Mouse (Mus musculus): ENCODE data around the gene Ppp2r5e. TPM values are rescaled to one million over a fixed set of nuclear protein-coding genes. Genes with fewer than 3 reads are reported as not detected.

The Ppp2r5e gene
- polyA plus RNA-seq, 1 experiment, result 39.4 TPM

GRCm38 (mm10) chr12:75519181-75519940 lies 76.7 kb downstream of the Ppp2r5e start:
- Histone ChIP-seq H3K27me3 (ENCODE audit: control insufficient read depth, insufficient read depth, low read length) (no peaks in the 10 kb centered on the region), H3K27ac (ENCODE audit: insufficient read depth, low read length) (no peak overlapping the region), H3K4me1 (ENCODE audit: control insufficient read depth, insufficient read depth, low read length) (peaks cover 2% of the 10 kb centered on the region; the same call in 1 of the 2 replicates), H3K4me3 (replicated peaks; ENCODE audit: insufficient read depth, low read depth, low read length) (no peak overlapping the region)
- no peak for DNase-seq
- WGBS, result 87% methylated on average over 10 of the region's 10 CpGs
- no peak for TF ChIP-seq POLR2A (IDR thresholded peaks at IDR 0.05; ENCODE audit: borderline replicate concordance, insufficient read depth, low read length)
- TF ChIP-seq CTCF (IDR thresholded peaks at IDR 0.05; ENCODE audit: borderline replicate concordance, insufficient read depth, low read depth, low read length), result no peak

GRCm38 (mm10) chr12:75515301-75515906 lies 80.6 kb downstream of the Ppp2r5e start:
- peaks cover 1% of the 10 kb centered on the region; the same call in 1 of the 2 replicates for H3K4me1 ChIP-seq (ENCODE audit: control insufficient read depth, insufficient read depth, low read length)
- TF ChIP-seq POLR2A (IDR thresholded peaks at IDR 0.05; ENCODE audit: borderline replicate concordance, insufficient read depth, low read length), result no peak
- TF ChIP-seq CTCF (IDR thresholded peaks at IDR 0.05; ENCODE audit: borderline replicate concordance, insufficient read depth, low read depth, low read length), result no peak
- 81% methylated on average over 10 of the region's 10 CpGs for WGBS
- DNase-seq, result no peak
- H3K4me3 ChIP-seq (replicated peaks; ENCODE audit: insufficient read depth, low read depth, low read length), result no peak overlapping the region
- no peak overlapping the region for H3K27ac ChIP-seq (ENCODE audit: insufficient read depth, low read length)
- H3K27me3 ChIP-seq (ENCODE audit: control insufficient read depth, insufficient read depth, low read length), result no peaks in the 10 kb centered on the region

GRCm38 (mm10) chr12:75511520-75511919 lies 84.5 kb downstream of the Ppp2r5e start:
- WGBS, result 99% methylated on average over 2 of the region's 2 CpGs
- no peak overlapping the region for H3K4me3 ChIP-seq (replicated peaks; ENCODE audit: insufficient read depth, low read depth, low read length)
- no peaks in the 10 kb centered on the region for H3K4me1 ChIP-seq (ENCODE audit: control insufficient read depth, insufficient read depth, low read length)
- H3K27ac ChIP-seq (ENCODE audit: insufficient read depth, low read length), result no peak overlapping the region
- no peak for TF ChIP-seq CTCF (IDR thresholded peaks at IDR 0.05; ENCODE audit: borderline replicate concordance, insufficient read depth, low read depth, low read length)
- TF ChIP-seq POLR2A (IDR thresholded peaks at IDR 0.05; ENCODE audit: borderline replicate concordance, insufficient read depth, low read length), result no peak
- no peaks in the 10 kb centered on the region for H3K27me3 ChIP-seq (ENCODE audit: control insufficient read depth, insufficient read depth, low read length)
- no peak for DNase-seq

GRCm38 (mm10) chr12:75504991-75505650 lies 90.9 kb downstream of the Ppp2r5e start:
- Histone ChIP-seq H3K27me3 (ENCODE audit: control insufficient read depth, insufficient read depth, low read length) (no peaks in the 10 kb centered on the region), H3K4me3 (replicated peaks; ENCODE audit: insufficient read depth, low read depth, low read length) (no peak overlapping the region), H3K4me1 (ENCODE audit: control insufficient read depth, insufficient read depth, low read length) (peaks cover 5% of the 10 kb centered on the region; the same call in 1 of the 2 replicates), H3K27ac (ENCODE audit: insufficient read depth, low read length) (no peak overlapping the region)
- WGBS, result 68% methylated on average over 6 of the region's 6 CpGs
- TF ChIP-seq POLR2A (IDR thresholded peaks at IDR 0.05; ENCODE audit: borderline replicate concordance, insufficient read depth, low read length) (no peak), CTCF (IDR thresholded peaks at IDR 0.05; ENCODE audit: borderline replicate concordance, insufficient read depth, low read depth, low read length) (no peak)
- no peak for DNase-seq

- no peak overlapping the region; the same call in 1 of the 2 replicates for H3K27ac ChIP-seq (ENCODE audit: insufficient read depth, low read length)
- no peaks in the 10 kb centered on the region for H3K27me3 ChIP-seq (ENCODE audit: control insufficient read depth, insufficient read depth, low read length)
- TF ChIP-seq CTCF (IDR thresholded peaks at IDR 0.05; ENCODE audit: borderline replicate concordance, insufficient read depth, low read depth, low read length) (no peak), POLR2A (IDR thresholded peaks at IDR 0.05; ENCODE audit: borderline replicate concordance, insufficient read depth, low read length) (no peak)
- 8% methylated on average over 4 of the region's 4 CpGs for WGBS
- peaks cover 8% of the 10 kb centered on the region; the same call in 1 of the 2 replicates for H3K4me1 ChIP-seq (ENCODE audit: control insufficient read depth, insufficient read depth, low read length)
- peak; percentile 50 to 69 for DNase-seq
- H3K4me3 ChIP-seq (replicated peaks; ENCODE audit: insufficient read depth, low read depth, low read length), result no peak overlapping the region
Observed at GRCm38 (mm10) chr12:75502664-75503063, 93.4 kb downstream of the Ppp2r5e start.

GRCm38 (mm10) chr12:75497698-75498097 lies 98.3 kb downstream of the Ppp2r5e start:
- TF ChIP-seq POLR2A (IDR thresholded peaks at IDR 0.05; ENCODE audit: borderline replicate concordance, insufficient read depth, low read length) (no peak), CTCF (IDR thresholded peaks at IDR 0.05; ENCODE audit: borderline replicate concordance, insufficient read depth, low read depth, low read length) (no peak)
- WGBS, result 91% methylated on average over 1 of the region's 1 CpGs
- no peak overlapping the region for H3K27ac ChIP-seq (ENCODE audit: insufficient read depth, low read length)
- peaks cover 12% of the 10 kb centered on the region for H3K4me1 ChIP-seq (ENCODE audit: control insufficient read depth, insufficient read depth, low read length)
- H3K4me3 ChIP-seq (replicated peaks; ENCODE audit: insufficient read depth, low read depth, low read length), result no peak overlapping the region
- DNase-seq, result no peak
- H3K27me3 ChIP-seq (ENCODE audit: control insufficient read depth, insufficient read depth, low read length), result no peaks in the 10 kb centered on the region

- DNase-seq, result peak in 1 of 2 experiments; percentile 68
- no peak for TF ChIP-seq CTCF (IDR thresholded peaks at IDR 0.05; ENCODE audit: borderline replicate concordance, insufficient read depth, low read depth, low read length)
- TF ChIP-seq POLR2A (IDR thresholded peaks at IDR 0.05; ENCODE audit: borderline replicate concordance, insufficient read depth, low read length), result no peak
- Histone ChIP-seq H3K4me3 (replicated peaks; ENCODE audit: insufficient read depth, low read depth, low read length) (no peak overlapping the region), H3K27me3 (ENCODE audit: control insufficient read depth, insufficient read depth, low read length) (no peaks in the 10 kb centered on the region), H3K27ac (ENCODE audit: insufficient read depth, low read length) (no peak overlapping the region), H3K4me1 (ENCODE audit: control insufficient read depth, insufficient read depth, low read length) (peaks cover 12% of the 10 kb centered on the region)
- 39% methylated on average over 3 of the region's 3 CpGs for WGBS
Observed at GRCm38 (mm10) chr12:75495636-75496035, 100.4 kb downstream of the Ppp2r5e start.

All from cerebellum, adult 2 months (tissue).